Mouse (Mus musculus) embryonic facial prominence, embryonic 15.5 days (tissue): ENCODE results near the gene Ccdc54. TPM values are rescaled to one million over a fixed set of nuclear protein-coding genes. Genes with fewer than 3 reads are reported as not detected.

Source experiments
- polyA plus RNA-seq: library from polyadenylated mRNA; unstranded; fragments of >200 nt; fragmentation: Nextera tagmentation; extraction: Ambion mirVana; gene quantifications from 2 replicates; pipeline ENCODE4 v1.2.1, GENCODE M21; 2015

Gene Ccdc54
- polyA plus RNA-seq, 1 experiment from 2014 or later, result not detected

Other genes with a start within 250 kb of the Ccdc54 start
- 43.7 and 49.9 TPM in 2 replicates for gene Bbx, start 158.8 kb downstream of the Ccdc54 start, polyA plus RNA-seq